Mouse (Mus musculus) liver, adult 2 months (tissue): ENCODE data around the gene B3galt4. TPM values are rescaled to one million over a fixed set of nuclear protein-coding genes. Genes with fewer than 3 reads are reported as not detected.
"Not testable (repeated sequence)": the region's sequence is repeated elsewhere in the genome, so short reads cannot be mapped to it uniquely, and the experiment has no call there.

ENCODE experiments used
- DNase-seq: peaks from one replicate; pipeline ENCODE4 v3.0.0-alpha.2; 2011; ENCODE audit warnings: low read depth, low spot score; ENCODE audit errors: extremely low read depth
- H3K27ac ChIP-seq: fragments of 200-500 bp; replicated peaks from 2 replicates; pipeline ENCODE4 v1.5.1; 2012; ENCODE audit warnings: low read depth, mild to moderate bottlenecking, control low read depth, inconsistent platforms, low read length; ENCODE audit not compliant: insufficient read depth
- H3K27me3 ChIP-seq: fragments of 200-500 bp; 2 replicates; pipeline ENCODE4 v1.6.1; 2012; ENCODE audit warnings: mild to moderate bottlenecking, moderate library complexity, low read length, inconsistent platforms; ENCODE audit not compliant: control insufficient read depth, insufficient read depth
- H3K36me3 ChIP-seq: fragments of 200-500 bp; 2 replicates; pipeline ENCODE4 v1.6.1; 2012; ENCODE audit warnings: low read length, inconsistent platforms; ENCODE audit not compliant: control insufficient read depth, insufficient read depth
- H3K4me1 ChIP-seq: fragments of 200-500 bp; 2 replicates; pipeline ENCODE4 v1.6.1; 2011; ENCODE audit warnings: low read length; ENCODE audit not compliant: control insufficient read depth, insufficient read depth
- H3K4me3 ChIP-seq: fragments of 200-500 bp; 2 replicates; pipeline ENCODE4 v1.5.1; 2011; ENCODE audit warnings: low read depth, mild to moderate bottlenecking, control low read depth, low read length, moderate library complexity; ENCODE audit not compliant: insufficient read depth
- H3K79me2 ChIP-seq: fragments of 200-500 bp; 2 replicates; pipeline ENCODE4 v1.6.1; 2012; ENCODE audit warnings: inconsistent platforms, mild to moderate bottlenecking, low read length, moderate library complexity; ENCODE audit not compliant: control insufficient read depth, insufficient read depth
- H3K9ac ChIP-seq: fragments of 200-500 bp; 2 replicates; pipeline ENCODE4 v1.6.1; 2012; ENCODE audit warnings: low read depth, mild to moderate bottlenecking, control low read depth, inconsistent platforms, low read length
- CTCF ChIP-seq: fragments of 200-500 bp; IDR thresholded peaks from 2 replicates; pipeline ENCODE4 v1.5.1; 2011; ENCODE audit warnings: low read depth, low read length, control low read depth
- POLR2A ChIP-seq: fragments of 200-500 bp; IDR thresholded peaks from 2 replicates; pipeline ENCODE4 v1.6.1; 2011; ENCODE audit warnings: low read length, control low read depth; ENCODE audit not compliant: insufficient read depth; ENCODE audit errors: extremely low read depth
- WGBS: fragments of 180-500 bp; shearing (Covaris S2); methylation state at CpG from one replicate; pipeline ENCODE4 v1.1.7; 2018; 5-methylcytosine and 5-hydroxymethylcytosine counted together
- polyA plus RNA-seq: library from polyadenylated mRNA; depleted of rRNA; stranded (reverse); fragments of >200 nt; gene quantifications from 2 replicates; pipeline ENCODE4 v1.2.3, GENCODE M21; 2012
- total RNA-seq: library from RNA; depleted of rRNA; stranded (reverse); fragments of >200 nt; gene quantifications from 2 replicates; pipeline ENCODE4 v1.2.3, GENCODE M21; 2014

B3galt4 gene
- total and polyA plus RNA-seq, 2 experiments, result 0.55 to 0.97 TPM

DNA sequence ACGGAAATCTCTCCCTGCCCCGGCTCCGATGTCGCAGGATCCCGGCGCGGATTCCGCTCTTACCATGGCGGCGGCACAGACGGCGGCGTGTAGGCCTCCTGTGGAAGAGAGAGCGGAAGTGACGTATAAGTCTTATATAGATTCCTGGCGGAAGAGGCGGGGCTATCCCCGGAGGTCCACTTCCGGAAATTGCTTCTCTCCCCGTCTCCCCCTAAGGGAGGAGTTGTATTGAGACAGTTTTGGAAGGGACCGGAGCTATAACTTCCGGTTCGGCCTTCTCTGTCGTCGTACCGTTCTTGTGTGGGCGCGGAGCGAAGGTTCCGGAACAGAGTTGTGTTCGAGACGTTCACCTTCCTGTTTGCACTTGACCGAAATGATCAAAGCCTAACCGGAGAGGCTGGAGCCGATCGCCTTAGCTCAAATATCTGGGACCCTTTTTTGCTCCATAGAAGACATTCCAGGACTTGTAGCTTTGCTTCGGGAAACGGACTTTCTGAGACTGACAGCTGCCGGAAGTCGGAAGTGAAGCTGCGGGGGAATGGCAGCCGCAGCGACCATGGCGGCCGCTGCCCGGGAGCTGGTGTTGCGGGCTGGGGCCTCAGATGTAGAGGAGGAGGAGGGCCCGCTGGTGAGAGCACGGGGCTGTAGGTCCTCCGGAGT is 4.4 kb upstream of the B3galt4 start, which contains the start of the genes Vps52 and Rps18:
Gene Vps52, plus strand, starts transcription at position 258 of the 660 bp plus-strand sequence.
Gene Rps18, minus strand, starts transcription at position 447 of the 660 bp plus-strand sequence.
- H3K27ac ChIP-seq, result peak within 1 kb of the TSS; percentile 93
- peaks cover 21% of the 10 kb centered on the region for H3K36me3 ChIP-seq
- TF ChIP-seq POLR2A (peak; percentile 92), CTCF (no peak)
- DNase-seq, result peak; percentile 96
- peaks cover 5% of the 10 kb centered on the region; the same call in 1 of the 2 replicates for H3K79me2 ChIP-seq
- H3K9ac ChIP-seq, result peak within 1 kb of the TSS; percentile 95
- under 1% methylated on average over 50 of the region's 50 CpGs for WGBS
- H3K4me1 ChIP-seq, result peaks cover 9% of the 10 kb centered on the region
- peak within 1 kb of the TSS; percentile 92 for H3K4me3 ChIP-seq
- H3K27me3 ChIP-seq, result no peaks in the 10 kb centered on the region

DNA sequence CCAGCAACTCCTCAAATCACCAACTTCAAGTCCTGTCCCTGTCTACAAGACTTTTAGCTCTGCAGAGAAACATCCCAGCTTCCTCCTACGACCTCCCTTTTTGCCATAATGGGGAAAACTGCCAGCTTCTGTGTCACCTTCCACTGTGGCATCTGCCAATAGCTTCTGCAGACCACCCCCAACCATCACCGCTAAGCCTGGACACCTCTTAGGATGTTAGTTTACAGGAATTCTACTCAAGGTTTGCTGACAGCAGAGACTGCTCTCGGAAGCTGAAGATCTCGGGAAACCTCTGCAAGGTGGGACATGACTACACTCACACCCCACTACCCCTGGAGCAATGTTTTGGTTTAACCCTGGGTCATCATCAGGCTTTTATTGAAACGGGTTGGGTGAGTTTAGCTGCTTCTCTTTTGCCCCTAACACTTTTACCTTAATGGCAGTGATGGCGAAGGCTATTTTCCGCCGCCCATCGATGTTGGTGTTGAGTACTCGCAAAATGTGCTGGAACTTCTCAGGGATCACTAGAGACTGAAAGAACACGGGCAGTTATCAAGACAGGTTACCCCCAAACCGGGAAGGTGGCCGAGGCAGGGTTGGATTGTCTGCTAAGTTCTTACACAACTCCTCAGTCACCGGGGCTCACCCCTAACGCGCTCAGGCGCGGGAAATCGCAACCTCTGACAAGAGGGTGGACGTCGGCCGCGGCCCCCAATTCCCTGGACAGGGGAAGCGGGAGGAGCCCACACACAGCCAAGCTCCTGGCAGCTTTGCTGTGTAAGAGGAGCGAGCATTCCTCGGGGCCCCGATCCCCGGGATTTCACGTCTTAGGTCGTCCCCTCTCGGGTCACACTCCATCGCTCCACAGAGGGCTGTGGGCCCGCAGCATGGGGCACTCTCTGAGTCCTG is 3.6 kb upstream of the B3galt4 start:
- under 1% methylated on average over 33 of the region's 33 CpGs for WGBS
- Histone ChIP-seq H3K9ac (peak overlapping the region; percentile 95), H3K27me3 (no peaks in the 10 kb centered on the region), H3K4me1 (peaks cover 9% of the 10 kb centered on the region), H3K27ac (peak overlapping the region; percentile 86), H3K79me2 (peaks cover 5% of the 10 kb centered on the region; the same call in 1 of the 2 replicates), H3K36me3 (peaks cover 21% of the 10 kb centered on the region), H3K4me3 (peak overlapping the region; percentile 92)
- TF ChIP-seq POLR2A (no peak), CTCF (no peak)
- DNase-seq, result no peak

DNA sequence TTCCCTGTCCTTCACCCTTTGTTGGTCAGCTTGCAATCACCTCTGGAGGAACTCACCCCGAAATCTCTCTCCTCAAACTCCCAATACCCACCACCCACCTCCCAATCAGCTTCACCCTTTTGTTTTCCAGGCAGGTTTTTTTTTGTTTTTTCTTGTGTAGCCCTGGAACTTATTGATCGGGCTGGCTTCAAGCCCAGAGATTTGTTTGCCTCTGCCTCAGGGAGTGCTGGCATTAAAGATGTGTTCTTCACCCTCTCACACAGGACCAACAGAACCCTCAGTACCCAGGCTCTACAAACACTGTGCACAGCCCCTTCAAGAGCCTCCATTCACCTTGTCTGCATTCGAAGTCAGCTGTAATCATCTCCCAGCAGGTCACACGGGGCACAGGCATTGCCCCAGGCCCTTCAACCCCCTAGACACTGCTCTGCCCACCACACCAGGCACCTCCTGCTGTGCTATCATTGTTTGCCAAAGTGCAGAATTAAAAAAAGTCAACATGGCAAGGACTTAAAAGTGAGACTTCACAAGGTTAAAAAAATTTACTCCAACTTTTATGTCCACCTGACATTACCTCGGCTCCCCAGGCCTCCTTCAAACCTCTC is 2.8 kb upstream of the B3galt4 start:
- H3K36me3 ChIP-seq, result peaks cover 16% of the 10 kb centered on the region
- H3K27me3 ChIP-seq, result no peaks in the 10 kb centered on the region
- peak; percentile 97 for DNase-seq
- peak overlapping the region; percentile 86 for H3K27ac ChIP-seq
- WGBS, result 10% methylated on average over 5 of the region's 5 CpGs
- peak overlapping the region; percentile 92 for H3K4me3 ChIP-seq
- TF ChIP-seq POLR2A (no peak), CTCF (no peak)
- H3K4me1 ChIP-seq, result peaks cover 9% of the 10 kb centered on the region
- H3K79me2 ChIP-seq, result peaks cover 5% of the 10 kb centered on the region; the same call in 1 of the 2 replicates
- H3K9ac ChIP-seq, result peak overlapping the region; percentile 95

DNA sequence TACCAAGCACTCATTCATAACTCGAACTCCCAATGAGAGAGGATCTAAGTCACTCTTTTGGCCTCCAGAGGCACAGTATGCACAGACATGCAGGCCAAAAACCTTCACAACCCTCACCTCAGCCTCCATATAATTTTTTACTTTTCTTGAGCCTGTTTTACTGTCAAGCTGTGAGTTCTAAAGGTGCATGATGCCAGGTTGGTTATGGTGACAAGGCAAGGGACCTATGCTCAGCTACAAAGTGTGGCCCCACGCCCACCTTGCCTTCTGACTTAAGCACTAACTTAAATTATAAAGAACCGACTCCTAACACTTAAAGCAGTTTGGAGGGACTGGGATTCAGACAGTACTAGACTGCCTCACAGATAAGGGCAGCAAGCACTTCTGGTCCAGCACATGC is 2.0 kb upstream of the B3galt4 start:
- H3K36me3 ChIP-seq, result peaks cover 16% of the 10 kb centered on the region
- no peaks in the 10 kb centered on the region for H3K27me3 ChIP-seq
- 68% methylated on average over 3 of the region's 3 CpGs for WGBS
- no peak for DNase-seq
- peaks cover 5% of the 10 kb centered on the region; the same call in 1 of the 2 replicates for H3K79me2 ChIP-seq
- no peak overlapping the region for H3K4me3 ChIP-seq
- peaks cover 12% of the 10 kb centered on the region for H3K4me1 ChIP-seq
- H3K27ac ChIP-seq, result peak overlapping the region; percentile 28; the same call in 1 of the 2 replicates
- no peak for TF ChIP-seq CTCF
- no peak overlapping the region for H3K9ac ChIP-seq

DNA sequence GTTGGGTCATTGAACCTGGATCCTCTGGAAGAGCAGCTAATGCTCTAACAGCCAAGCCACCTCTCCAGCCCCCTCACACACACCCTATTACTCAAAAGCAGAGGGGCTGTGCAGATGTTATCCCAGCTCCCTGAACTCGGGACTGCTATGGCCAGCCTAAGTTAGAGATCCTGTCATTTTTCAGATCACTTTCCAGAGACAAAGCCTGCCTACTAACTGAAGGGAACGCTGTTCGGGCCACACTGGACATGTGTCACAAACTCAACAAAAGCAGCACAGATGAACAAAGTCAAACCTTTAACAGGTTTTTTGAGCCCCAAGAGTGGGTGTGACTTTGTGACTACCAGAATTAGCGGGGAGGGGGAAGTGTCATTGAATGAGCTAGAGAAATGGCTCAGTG is 1.6 kb upstream of the B3galt4 start:
- H3K4me1 ChIP-seq, result peaks cover 12% of the 10 kb centered on the region
- 55% methylated on average over 4 of the region's 4 CpGs for WGBS
- no peak overlapping the region for H3K9ac ChIP-seq
- TF ChIP-seq POLR2A (no peak), CTCF (no peak)
- no peak overlapping the region for H3K4me3 ChIP-seq
- H3K27me3 ChIP-seq, result no peaks in the 10 kb centered on the region
- no peak overlapping the region for H3K27ac ChIP-seq
- DNase-seq, result no peak
- H3K79me2 ChIP-seq, result peaks cover 5% of the 10 kb centered on the region; the same call in 1 of the 2 replicates
- H3K36me3 ChIP-seq, result peaks cover 16% of the 10 kb centered on the region

DNA sequence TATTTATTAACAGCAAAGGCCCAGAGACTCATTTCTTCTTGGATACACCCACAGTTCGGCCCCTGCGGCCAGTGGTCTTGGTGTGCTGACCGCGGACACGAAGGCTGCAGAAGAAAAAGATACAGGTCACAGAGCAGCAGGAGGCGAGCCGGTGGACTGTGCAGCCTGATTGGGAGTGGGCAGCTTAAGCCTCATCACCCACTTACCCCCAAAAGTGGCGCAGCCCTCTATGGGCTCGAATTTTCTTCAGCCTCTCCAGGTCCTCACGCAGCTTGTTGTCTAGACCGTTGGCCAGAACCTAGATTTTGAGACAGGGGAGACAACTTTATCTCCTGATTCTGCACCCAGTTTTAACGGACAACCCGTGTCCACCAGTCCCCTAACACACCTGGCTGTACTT is 727 bp upstream of the B3galt4 start:
- not testable (repeated sequence) for H3K9ac ChIP-seq, H3K27me3 ChIP-seq, DNase-seq, H3K27ac ChIP-seq, H3K79me2 ChIP-seq, H3K4me3 ChIP-seq
- 83% methylated on average over 13 of the region's 13 CpGs for WGBS
- Histone ChIP-seq H3K36me3 (peaks cover 16% of the 10 kb centered on the region), H3K4me1 (peaks cover 12% of the 10 kb centered on the region)
